Mouse (Mus musculus) inflammation-experienced regulatory T-cells (primary cell): ENCODE data around the gene Sval1. TPM values are rescaled to one million over a fixed set of nuclear protein-coding genes. Genes with fewer than 3 reads are reported as not detected.

Source experiments
- polyA plus RNA-seq, 2 experiments: library from polyadenylated mRNA; unstranded; fragments of 100-300 nt; shearing (Covaris generic); gene quantifications; one replicate each; pipeline ENCODE4 v1.2.1; 2017

The Sval1 gene
- polyA plus RNA-seq: not detected

DNA sequence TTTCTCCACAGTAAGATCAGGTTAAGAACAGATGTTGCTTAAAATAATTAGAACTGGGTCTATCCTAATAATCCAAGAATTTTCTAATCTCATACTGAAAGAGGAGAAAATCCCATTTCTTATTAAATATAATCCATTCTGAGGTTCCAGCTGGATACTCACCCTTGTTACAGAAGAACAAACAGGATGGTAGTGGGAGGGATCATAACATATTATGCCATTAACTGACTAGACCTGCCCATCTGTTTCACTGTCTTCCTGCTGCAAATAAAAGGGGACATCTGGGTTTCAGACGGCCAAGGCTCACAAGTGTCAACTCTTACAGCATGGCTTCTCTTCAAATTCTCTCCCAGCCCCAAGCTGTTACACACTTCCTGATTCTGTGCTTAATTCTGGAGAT is at the start of gene Sval1:
Gene Sval1 (plus strand): TSS at position 301 of the 400 bp plus-strand sequence.

DNA sequence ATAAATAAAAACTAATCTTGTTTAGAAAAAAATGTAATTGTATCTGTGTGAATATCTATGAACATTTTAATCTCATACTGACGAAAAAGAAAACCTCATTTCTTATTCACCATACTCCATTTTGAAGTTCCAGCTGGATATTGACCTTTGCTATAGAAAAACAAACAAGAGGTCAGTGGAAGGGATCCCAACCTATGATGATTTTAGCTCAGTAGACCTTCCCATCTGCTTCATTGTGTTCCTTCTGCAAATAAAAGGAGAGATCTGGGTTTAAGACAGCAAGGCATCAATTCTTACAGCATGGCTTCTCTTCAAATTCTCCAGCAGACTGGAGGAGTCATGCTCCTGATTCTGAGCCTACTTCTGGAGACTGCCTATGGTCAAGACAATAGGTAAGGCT is 16.4 kb downstream of the Sval1 start, which contains the start of gene Sval3:
Gene Sval3 (plus strand): TSS at position 301 of the 400 bp plus-strand sequence.

Other genes with a start within 250 kb of the Sval1 start
- under 1 TPM in 1 of 2 experiments, not detected in 1; 0.47 TPM for gene Kel, start 247.3 kb upstream of the Sval1 start, polyA plus RNA-seq
- gene Olfr459, start 176.5 kb upstream of the Sval1 start, polyA plus RNA-seq: under 1 TPM in 1 of 2 experiments, not detected in 1; 0.06 TPM
- gene Pip, start 104.1 kb upstream of the Sval1 start, polyA plus RNA-seq: 1,000 to 10,000 TPM in 1 of 2 experiments, not detected in 1; 1,853 TPM
- under 1 TPM in 1 of 2 experiments, not detected in 1; 0.55 TPM for gene Sval2, start 98.6 kb upstream of the Sval1 start, polyA plus RNA-seq
- not detected for gene Sval3, start 16.5 kb downstream of the Sval1 start, polyA plus RNA-seq
- not detected for gene Sva, start 86.8 kb downstream of the Sval1 start, polyA plus RNA-seq
- under 1 TPM; 0.55 to 0.89 TPM for gene Tas2r139, start 189.3 kb downstream of the Sval1 start, polyA plus RNA-seq